Mouse (Mus musculus) left cerebral cortex, adult 8-10 months (tissue): ENCODE results near the gene Cblc. TPM values are rescaled to one million over a fixed set of nuclear protein-coding genes. Genes with fewer than 3 reads are reported as not detected.

ENCODE experiments used
- DNase-seq, 2 experiments: peaks; one replicate each; pipeline ENCODE4 v3.0.0; 2022; ENCODE audit warnings: low spot score in 2 of 2
- total RNA-seq, 4 experiments: library from RNA; stranded (reverse); gene quantifications; 2 replicates each; pipeline ENCODE4 v1.2.4; 2022

Cblc gene
- total RNA-seq, 4 experiments from 2014 or later, result not detected

- DNase-seq, result no peak
Observed at GRCm38 (mm10) chr7:19783630-19784029, 13.0 kb downstream of the Cblc start.

GRCm38 (mm10) chr7:19782645-19783044 lies 14.0 kb downstream of the Cblc start:
- DNase-seq, result no peak

GRCm38 (mm10) chr7:19781741-19782140 lies 14.9 kb downstream of the Cblc start:
- no peak for DNase-seq

GRCm38 (mm10) chr7:19779903-19780302 lies 16.7 kb downstream of the Cblc start:
- no peak for DNase-seq

- no peak for DNase-seq
Observed at GRCm38 (mm10) chr7:19778645-19779044, 18.0 kb downstream of the Cblc start.

GRCm38 (mm10) chr7:19777049-19777723 lies 19.4 kb downstream of the Cblc start:
- DNase-seq, result no peak

GRCm38 (mm10) chr7:19771682-19772081 lies 24.9 kb downstream of the Cblc start:
- no peak for DNase-seq

GRCm38 (mm10) chr7:19770984-19771391 lies 25.6 kb downstream of the Cblc start, which contains the start of gene Bcam:
Gene Bcam (minus strand): TSS chr7:19771016.
- DNase-seq, result no peak

- DNase-seq, result peak in 1 of 2 experiments; percentile 36
Observed at GRCm38 (mm10) chr7:19770375-19770754, 26.2 kb downstream of the Cblc start.

GRCm38 (mm10) chr7:19769434-19770374 lies 26.9 kb downstream of the Cblc start:
- no peak for DNase-seq

GRCm38 (mm10) chr7:19769001-19769400 lies 27.6 kb downstream of the Cblc start:
- DNase-seq, result no peak

- DNase-seq, result no peak
Observed at GRCm38 (mm10) chr7:19768251-19768650, 28.4 kb downstream of the Cblc start.

- DNase-seq, result no peak
Observed at GRCm38 (mm10) chr7:19764581-19764980, 32.0 kb downstream of the Cblc start.

- no peak for DNase-seq
Observed at GRCm38 (mm10) chr7:19763829-19764477, 32.7 kb downstream of the Cblc start.

GRCm38 (mm10) chr7:19762283-19762682 lies 34.3 kb downstream of the Cblc start:
- DNase-seq, result no peak

- DNase-seq, result no peak
Observed at GRCm38 (mm10) chr7:19760021-19760420, 36.6 kb downstream of the Cblc start.

- DNase-seq, result no peak
Observed at GRCm38 (mm10) chr7:19758623-19759022, 38.0 kb downstream of the Cblc start.

GRCm38 (mm10) chr7:19755851-19756786 lies 40.5 kb downstream of the Cblc start:
- no peak for DNase-seq

GRCm38 (mm10) chr7:19755008-19755407 lies 41.6 kb downstream of the Cblc start:
- DNase-seq, result no peak

GRCm38 (mm10) chr7:19754065-19754464 lies 42.5 kb downstream of the Cblc start:
- no peak for DNase-seq

- DNase-seq, result no peak
Observed at GRCm38 (mm10) chr7:19753587-19753986, 43.0 kb downstream of the Cblc start.
